Mouse (Mus musculus): ENCODE results near the gene 2610001J05Rik.

2610001J05Rik gene

DNA sequence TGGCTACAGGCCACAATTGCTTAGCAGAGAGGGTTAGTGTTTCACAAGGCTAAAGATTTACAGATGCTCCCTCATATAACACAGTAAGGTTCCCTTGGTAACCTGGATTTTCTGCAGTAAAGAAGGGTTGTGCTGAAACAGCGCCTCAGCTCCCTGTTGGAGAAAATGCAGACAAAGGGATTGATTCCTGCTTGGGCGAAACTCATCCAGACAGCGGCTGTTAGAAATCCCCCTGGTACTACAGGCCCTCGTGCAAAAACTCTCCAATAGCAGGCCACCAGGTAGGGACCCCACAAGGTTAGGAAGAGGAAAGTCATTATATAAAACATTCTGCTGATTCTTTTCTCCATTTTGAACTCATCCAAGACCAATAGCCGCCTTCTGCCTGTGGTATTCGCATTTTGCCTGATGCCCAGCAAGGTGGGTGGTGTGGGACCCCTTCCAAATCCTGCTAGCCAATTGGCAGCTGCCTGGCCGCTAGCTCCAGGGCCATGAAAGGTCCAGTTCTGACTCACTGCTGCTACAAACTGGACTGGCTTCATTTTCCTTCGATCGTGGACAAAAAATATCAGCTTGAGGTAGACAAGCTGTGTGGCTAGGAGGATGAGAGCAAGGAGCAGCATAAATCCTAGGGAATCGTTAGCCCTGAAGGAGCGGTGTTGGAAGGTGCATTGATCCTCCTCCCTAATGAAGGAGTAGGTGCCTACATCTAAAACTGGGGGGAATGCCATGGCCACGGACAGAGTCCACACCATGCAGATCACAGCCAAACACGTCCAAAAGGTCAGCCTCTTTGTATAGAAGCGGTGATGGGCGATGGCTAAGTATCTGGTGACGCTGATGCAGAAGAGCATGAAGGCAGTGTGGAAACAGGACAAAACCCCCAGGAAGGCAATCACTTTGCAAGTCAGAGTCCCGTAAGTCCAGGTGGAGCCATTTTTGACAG, 35.3 kb downstream of the 2610001J05Rik start:
- DNase-seq (ENCODE audit: low spot score): no peak

GRCm38 (mm10) chr6:13832770-13833169, 38.5 kb downstream of the 2610001J05Rik start:
- no peak for DNase-seq (ENCODE audit: low spot score)

DNA sequence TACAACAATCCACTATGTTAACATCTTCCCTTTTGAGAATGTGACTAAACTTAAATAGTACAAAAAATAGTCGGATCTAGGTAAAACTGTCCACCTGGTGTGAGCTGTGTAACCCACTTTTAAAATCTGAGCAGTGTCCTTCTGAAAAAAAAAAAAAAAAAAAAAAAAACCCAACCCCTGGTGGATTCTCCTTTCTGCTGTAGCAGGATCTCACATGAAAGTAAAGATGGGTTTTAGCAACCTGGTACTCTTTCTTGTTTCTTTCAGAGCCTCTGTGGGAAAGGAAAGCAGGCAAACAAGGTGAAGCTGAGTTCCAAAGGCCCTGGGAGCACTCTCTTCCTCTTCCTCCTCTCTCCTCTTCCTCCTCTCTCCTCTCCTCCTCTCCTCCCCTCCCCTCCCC, 42.4 kb downstream of the 2610001J05Rik start:
- DNase-seq (ENCODE audit: low spot score): no peak

Measured in c-Kit-positive CD71-positive TER-119-positive erythroid progenitor cells, embryonic 14.5 days (primary cell).